Mouse (Mus musculus) small intestine, adult 2 months (tissue): ENCODE measurements at regions not wholly inside any gene's neighbourhood (a gene's known extent, or its start where the extent isn't known, plus 50 kb on each side); places are given as distances from the start of the nearest gene placed in this dataset.

ENCODE experiments used
- H3K27ac ChIP-seq: fragments of 200-500 bp; 2 replicates; pipeline ENCODE4 v1.5.1; 2012; ENCODE audit warnings: low read depth, low read length, control low read depth, inconsistent platforms; ENCODE audit not compliant: insufficient read depth
- H3K27me3 ChIP-seq: fragments of 200-500 bp; 2 replicates; pipeline ENCODE4 v1.6.1; 2012; ENCODE audit warnings: mild to moderate bottlenecking, moderate library complexity, low read length, inconsistent platforms; ENCODE audit not compliant: control insufficient read depth, insufficient read depth
- H3K36me3 ChIP-seq: fragments of 200-500 bp; 2 replicates; pipeline ENCODE4 v1.6.1; 2012; ENCODE audit warnings: mild to moderate bottlenecking, low read length, control low read depth, inconsistent platforms; ENCODE audit not compliant: control insufficient read depth, insufficient read depth
- H3K4me1 ChIP-seq: fragments of 200-500 bp; 2 replicates; pipeline ENCODE4 v1.6.1; 2012; ENCODE audit warnings: low read length, inconsistent platforms, mixed read lengths; ENCODE audit not compliant: control insufficient read depth, insufficient read depth, insufficient read length
- H3K4me3 ChIP-seq: fragments of 200-500 bp; 2 replicates; pipeline ENCODE4 v1.5.1; 2012; ENCODE audit warnings: low read depth, mild to moderate bottlenecking, control low read depth, inconsistent platforms, low read length, moderate library complexity
- CTCF ChIP-seq: fragments of 200-500 bp; IDR thresholded peaks from 2 replicates; pipeline ENCODE4 v1.5.1; 2012; ENCODE audit warnings: low read depth, mild to moderate bottlenecking, control low read depth, inconsistent platforms, low read length, moderate library complexity, mixed read lengths; ENCODE audit not compliant: insufficient replicate concordance, insufficient read length; ENCODE audit errors: extremely low read depth
- POLR2A ChIP-seq: fragments of 200-500 bp; IDR thresholded peaks from 2 replicates; pipeline ENCODE4 v1.6.1; 2012; ENCODE audit warnings: low read depth, mild to moderate bottlenecking, control low read depth, inconsistent platforms, low read length, moderate library complexity
- WGBS: fragments of 180-500 bp; shearing (Covaris S2); methylation state at CpG from one replicate; pipeline ENCODE4 v1.1.7; 2018; 5-methylcytosine and 5-hydroxymethylcytosine counted together

- H3K27ac ChIP-seq: no peak overlapping the region
- no peaks in the 10 kb centered on the region for H3K27me3 ChIP-seq
- no peaks in the 10 kb centered on the region for H3K36me3 ChIP-seq
- peaks cover 2% of the 10 kb centered on the region; the same call in 1 of the 2 replicates for H3K4me1 ChIP-seq
- TF ChIP-seq CTCF: no peak
- no peak for TF ChIP-seq POLR2A
- 76% methylated on average over 11 of the region's 11 CpGs for WGBS
- no peak overlapping the region for H3K4me3 ChIP-seq
Observed at GRCm38 (mm10) chr10:117461791-117462516, 82.1 kb upstream of the Cpsf6 start.

- peaks cover 9% of the 10 kb centered on the region; the same call in 1 of the 2 replicates for H3K4me1 ChIP-seq
- H3K27ac ChIP-seq: no peak overlapping the region
- TF ChIP-seq CTCF (no peak), POLR2A (no peak)
- H3K27me3 ChIP-seq: no peaks in the 10 kb centered on the region
- 95% methylated on average over 4 of the region's 4 CpGs for WGBS
- no peaks in the 10 kb centered on the region for H3K36me3 ChIP-seq
- H3K4me3 ChIP-seq: no peak overlapping the region
Observed at GRCm38 (mm10) chr10:117461261-117461660, 81.4 kb upstream of the Cpsf6 start.

- WGBS: 94% methylated on average over 6 of the region's 6 CpGs
- TF ChIP-seq CTCF (no peak), POLR2A (no peak)
- no peaks in the 10 kb centered on the region for H3K27me3 ChIP-seq
- H3K27ac ChIP-seq: no peak overlapping the region
- peaks cover 12% of the 10 kb centered on the region; the same call in 1 of the 2 replicates for H3K4me1 ChIP-seq
- H3K36me3 ChIP-seq: no peaks in the 10 kb centered on the region
- H3K4me3 ChIP-seq: no peak overlapping the region
Observed at GRCm38 (mm10) chr10:117460366-117460730, 80.5 kb upstream of the Cpsf6 start.

GRCm38 (mm10) chr10:117459651-117460365, 80.0 kb upstream of the Cpsf6 start:
- Histone ChIP-seq H3K4me3 (no peak overlapping the region), H3K36me3 (no peaks in the 10 kb centered on the region), H3K4me1 (peaks cover 13% of the 10 kb centered on the region; the same call in 1 of the 2 replicates), H3K27ac (no peak overlapping the region), H3K27me3 (no peaks in the 10 kb centered on the region)
- 86% methylated on average over 10 of the region's 10 CpGs for WGBS
- TF ChIP-seq CTCF: no peak
- no peak for TF ChIP-seq POLR2A

- 87% methylated on average over 2 of the region's 2 CpGs for WGBS
Observed at GRCm38 (mm10) chr10:117459041-117459475, 79.2 kb upstream of the Cpsf6 start.

GRCm38 (mm10) chr10:117458271-117459040, 78.6 kb upstream of the Cpsf6 start:
- Histone ChIP-seq H3K27me3 (no peaks in the 10 kb centered on the region), H3K4me3 (no peak overlapping the region), H3K36me3 (no peaks in the 10 kb centered on the region), H3K4me1 (peaks cover 16% of the 10 kb centered on the region; the same call in 1 of the 2 replicates), H3K27ac (no peak overlapping the region)
- no peak for TF ChIP-seq CTCF
- no peak for TF ChIP-seq POLR2A
- WGBS: 77% methylated on average over 11 of the region's 11 CpGs

More at GRCm38 (mm10) chr10:117459041-117459475, 79.2 kb upstream of the Cpsf6 start:
- TF ChIP-seq CTCF (no peak), POLR2A (no peak)
- Histone ChIP-seq H3K4me3 (no peak overlapping the region), H3K27ac (no peak overlapping the region), H3K4me1 (peaks cover 16% of the 10 kb centered on the region; the same call in 1 of the 2 replicates), H3K36me3 (no peaks in the 10 kb centered on the region), H3K27me3 (no peaks in the 10 kb centered on the region)

- no peak overlapping the region for H3K4me3 ChIP-seq
- no peaks in the 10 kb centered on the region for H3K36me3 ChIP-seq
- 79% methylated on average over 2 of the region's 2 CpGs for WGBS
- H3K27me3 ChIP-seq: no peaks in the 10 kb centered on the region
- no peak for TF ChIP-seq CTCF
- no peak for TF ChIP-seq POLR2A
- H3K4me1 ChIP-seq: peaks cover 18% of the 10 kb centered on the region; the same call in 1 of the 2 replicates
- H3K27ac ChIP-seq: no peak overlapping the region
Observed at GRCm38 (mm10) chr10:117457701-117457950, 77.8 kb upstream of the Cpsf6 start.
